Mouse (Mus musculus) C2C12 (cell line): ENCODE measurements around the gene Kpna7.
"Not testable (repeated sequence)": the region's sequence is repeated elsewhere in the genome, so short reads cannot be mapped to it uniquely, and the experiment has no call there.

Experiments
- FOSL1 ChIP-seq: IDR thresholded peaks from one replicate; pipeline ENCODE4 v1.8.0; 2011; ENCODE audit warnings: mild to moderate bottlenecking, low read length; ENCODE audit not compliant: poor library complexity, insufficient read depth, severe bottlenecking
- MAX ChIP-seq: IDR thresholded peaks from one replicate; pipeline ENCODE4 v1.6.1; 2011; ENCODE audit warnings: mild to moderate bottlenecking, control low read depth
- USF1 ChIP-seq: IDR thresholded peaks from one replicate; pipeline ENCODE4 v1.6.1; 2011; ENCODE audit warnings: low read depth, mild to moderate bottlenecking, control low read depth, moderate library complexity

GRCm38 (mm10) chr5:145020712-145021111 is 63.1 kb downstream of the Kpna7 start:
- not testable (repeated sequence) for TF ChIP-seq USF1, MAX, FOSL1
